Mouse (Mus musculus) liver, embryonic 14.5 days (tissue): ENCODE results near the gene Rtn4rl1.

ENCODE experiments used
- CTCF ChIP-seq: IDR thresholded peaks from 2 replicates; pipeline ENCODE4 v1.5.1; 2016; ENCODE audit warnings: antibody characterized with exemption, low read depth, control low read depth
- EP300 ChIP-seq: IDR thresholded peaks from 2 replicates; pipeline ENCODE4 v1.6.1; 2016; ENCODE audit warnings: antibody characterized with exemption, low read depth

GRCm38 (mm10) chr11:75220115-75220514 is 26.5 kb downstream of the Rtn4rl1 start:
- no peak for TF ChIP-seq CTCF
- TF ChIP-seq EP300, result no peak
